Mouse (Mus musculus): ENCODE results near the gene Tra2a. TPM values are rescaled to one million over a fixed set of nuclear protein-coding genes. Genes with fewer than 3 reads are reported as not detected.

The Tra2a gene
- total RNA-seq, 2 experiments from 2014 or later: 106 to 144 TPM

- no peak for ATAC-seq (ENCODE audit: poor library complexity, severe bottlenecking)
These were observed 22.3 kb downstream of the Tra2a start for GRCm38 (mm10) chr6:49241562-49241961.

- ATAC-seq (ENCODE audit: poor library complexity, severe bottlenecking): peak; percentile 100
These were observed 27.5 kb downstream of the Tra2a start for GRCm38 (mm10) chr6:49236331-49236730.

GRCm38 (mm10) chr6:49233356-49233755 lies 30.5 kb downstream of the Tra2a start:
- peak; percentile 66 for ATAC-seq (ENCODE audit: poor library complexity, severe bottlenecking)

GRCm38 (mm10) chr6:49228126-49228679 lies 35.6 kb downstream of the Tra2a start:
- peak; percentile 64; the same call in 1 of the 2 replicates for ATAC-seq (ENCODE audit: poor library complexity, severe bottlenecking)

GRCm38 (mm10) chr6:49227184-49227735 lies 36.6 kb downstream of the Tra2a start:
- ATAC-seq (ENCODE audit: poor library complexity, severe bottlenecking): peak; percentile 70; the same call in 1 of the 2 replicates

- no peak for ATAC-seq (ENCODE audit: poor library complexity, severe bottlenecking)
These were observed 38.1 kb downstream of the Tra2a start for GRCm38 (mm10) chr6:49225728-49226123.

- no peak for ATAC-seq (ENCODE audit: poor library complexity, severe bottlenecking)
These were observed 38.7 kb downstream of the Tra2a start for GRCm38 (mm10) chr6:49224923-49225727.

GRCm38 (mm10) chr6:49221906-49222305 lies 41.9 kb downstream of the Tra2a start:
- ATAC-seq (ENCODE audit: poor library complexity, severe bottlenecking): no peak

- no peak for ATAC-seq (ENCODE audit: poor library complexity, severe bottlenecking)
These were observed 43.8 kb downstream of the Tra2a start for GRCm38 (mm10) chr6:49219920-49220604.

- no peak for ATAC-seq (ENCODE audit: poor library complexity, severe bottlenecking)
These were observed 44.8 kb downstream of the Tra2a start for GRCm38 (mm10) chr6:49219001-49219560.

GRCm38 (mm10) chr6:49218275-49218802 lies 45.5 kb downstream of the Tra2a start:
- no peak for ATAC-seq (ENCODE audit: poor library complexity, severe bottlenecking)

GRCm38 (mm10) chr6:49217581-49218274 lies 46.1 kb downstream of the Tra2a start:
- ATAC-seq (ENCODE audit: poor library complexity, severe bottlenecking): peak; percentile 72

- ATAC-seq (ENCODE audit: poor library complexity, severe bottlenecking): no peak
These were observed 46.9 kb downstream of the Tra2a start for GRCm38 (mm10) chr6:49216811-49217542.

GRCm38 (mm10) chr6:49215748-49216585 lies 47.9 kb downstream of the Tra2a start:
- ATAC-seq (ENCODE audit: poor library complexity, severe bottlenecking): no peak

GRCm38 (mm10) chr6:49214928-49215747 lies 48.7 kb downstream of the Tra2a start, which contains the start of gene Igf2bp3:
TSS of gene Igf2bp3 (minus strand) at chr6:49214957.
- no peak for ATAC-seq (ENCODE audit: poor library complexity, severe bottlenecking)

- no peak for ATAC-seq (ENCODE audit: poor library complexity, severe bottlenecking)
These were observed 49.5 kb downstream of the Tra2a start for GRCm38 (mm10) chr6:49214086-49214927.

GRCm38 (mm10) chr6:49213581-49214085 lies 50.2 kb downstream of the Tra2a start:
- ATAC-seq (ENCODE audit: poor library complexity, severe bottlenecking): no peak
